ENCODE assay signal across 12 mouse cellular contexts in genomic region chr16:8715513-8716080, GRCm38 (mm10). TPM values are rescaled to one million over a fixed set of nuclear protein-coding genes. Genes with fewer than 3 reads are reported as not detected.
A peak's percentile ranks its signal among the peaks of the same experiment; 100 is the strongest.
DNase-seq lines count a peak whose midpoint lies in the region; ATAC-seq and TF ChIP-seq lines count a peak whose summit lies in the region.
"Had no signal": no experiment of that assay in that cellular context is flagged by ENCODE, and none has a peak within 500 bp of the region (broad histone marks: within the 10 kb centered on the region; RNA-seq: fewer than 3 reads in every experiment).

No protein-coding gene starts in this region.

- H3K9ac ChIP-seq in kidney, embryonic 15.5 days, result no peak overlapping the region
- H3K9ac ChIP-seq: hindbrain, embryonic 12.5 days had no signal

- no peak for TF ChIP-seq POLR2A in testis, adult 2 months (IDR thresholded peaks at IDR 0.05; ENCODE audit: control insufficient read depth, low read depth, low read length)

- peaks cover 19% of the 10 kb centered on the region for H3K4me1 ChIP-seq in kidney, embryonic 15.5 days
- peaks cover 4% of the 10 kb centered on the region for H3K4me1 ChIP-seq in testis, adult 2 months (ENCODE audit: control insufficient read depth, insufficient read depth, low read length)

- no peak overlapping the region for H3K4me2 ChIP-seq in kidney, embryonic 15.5 days
- H3K4me2 ChIP-seq: hindbrain, embryonic 12.5 days had no signal

- H3K27ac ChIP-seq in kidney, embryonic 15.5 days, result no peak overlapping the region; the same call in 1 of the 2 replicates
- no peak overlapping the region for H3K27ac ChIP-seq in testis, adult 2 months (ENCODE audit: control insufficient read depth, insufficient read depth, low read depth, low read length)
- H3K27ac ChIP-seq: hindbrain, embryonic 12.5 days had no signal

- no peak for TF ChIP-seq CTCF in testis, adult 2 months (IDR thresholded peaks at IDR 0.05; ENCODE audit: control insufficient read depth, insufficient read depth, insufficient replicate concordance, low read depth, low read length)

- no peaks in the 10 kb centered on the region for H3K27me3 ChIP-seq in kidney, embryonic 15.5 days
- no peaks in the 10 kb centered on the region for H3K27me3 ChIP-seq in testis, adult 2 months (ENCODE audit: control insufficient read depth, insufficient read depth, low read length)
- H3K27me3 ChIP-seq: hindbrain, embryonic 12.5 days; Patski had no signal

- no peaks in the 10 kb centered on the region for H3K9me3 ChIP-seq in kidney, embryonic 15.5 days (replicated peaks)
- H3K9me3 ChIP-seq: hindbrain, embryonic 12.5 days had no signal

- peaks cover 58% of the 10 kb centered on the region for H3K36me3 ChIP-seq in kidney, embryonic 15.5 days
- H3K36me3 ChIP-seq in testis, adult 2 months (ENCODE audit: control insufficient read depth, insufficient read depth, low read length), result peaks cover 1% of the 10 kb centered on the region; the same call in 1 of the 2 replicates

- DNase-seq in embryo, embryonic 10 days (ENCODE audit: low spot score), result peak; percentile 42
- no peak for DNase-seq in embryo, embryonic 10.5 days (ENCODE audit: low spot score)
- no peak for DNase-seq in kidney, adult 9 months
- no peak for DNase-seq in testis, postnatal 10 days (ENCODE audit: low spot score)
- peak; percentile 29 for DNase-seq in testis, postnatal 14 days (ENCODE audit: low spot score)
- no peak for DNase-seq in Muller cell, postnatal 12 days (ENCODE audit: inconsistent ontology term)
- DNase-seq: cerebellum, adult 2 months; thymus, postnatal 25 days had no signal

- whole genome bisulfite sequencing in kidney, embryonic 15.5 days, result 58% methylated on average over 10 of the region's 10 CpGs

- peak; percentile 61; the same call in 1 of the 2 replicates for ATAC-seq in kidney, embryonic 15.5 days (replicated peaks; ENCODE audit: low FRiP score)
- ATAC-seq: Patski had no signal

- no peak overlapping the region for H3K4me3 ChIP-seq in kidney, embryonic 15.5 days (replicated peaks)
- peak overlapping the region; percentile 5; the same call in 1 of the 2 replicates for H3K4me3 ChIP-seq in testis, adult 2 months (ENCODE audit: control insufficient read depth, low read depth, low read length)
- H3K4me3 ChIP-seq: hindbrain, embryonic 12.5 days had no signal

RNA-seq across cellular contexts. Expression of gene Gm5767, which starts 35.0 kb away (rescaled TPM):
- polyA plus RNA-seq in kidney, embryonic 15.5 days (2015; fragmentation: Nextera tagmentation; extraction: Ambion mirVana), result not detected in 2 replicates
- polyA plus RNA-seq in testis, adult 2 months (2012; rRNA removed), result 526 and 543 TPM in 2 replicates
- polyA plus RNA-seq: cerebellum, adult 2 months; hindbrain, embryonic 12.5 days; Patski had no signal

RNA-seq across cellular contexts. Expression of gene Carhsp1, which starts 43.6 kb away (rescaled TPM):
- 76.8 and 80.8 TPM in 2 replicates for polyA plus RNA-seq in kidney, embryonic 15.5 days (2015; fragmentation: Nextera tagmentation; extraction: Ambion mirVana)
- polyA plus RNA-seq in testis, adult 2 months (2012; rRNA removed), result 80.6 and 91.0 TPM in 2 replicates

Comparison
In these comparisons a context has a peak if more than half of its experiments do, and no peak if none do; other contexts are left out.
1. DNase-seq: peak in embryo, embryonic 10 days (single experiment) and testis, postnatal 14 days (single experiment); none in embryo, embryonic 10.5 days (single experiment), kidney, adult 9 months (single experiment), testis, postnatal 10 days (single experiment) and Muller cell, postnatal 12 days (single experiment).
2. RNA of gene Gm5767, which starts 35.0 kb away (polyA plus RNA-seq): 526 to 543 TPM in testis, adult 2 months; not detected in kidney, embryonic 15.5 days; every median in the first group is over 100 times any median in the second.